Mouse (Mus musculus) bone marrow macrophage, adult 2 months (primary cell): ENCODE measurements at regions not wholly inside any gene's neighbourhood (a gene's known extent, or its start where the extent isn't known, plus 50 kb on each side); places are given as distances from the start of the nearest gene placed in this dataset.

Experiments used
- CTCF ChIP-seq: IDR thresholded peaks from 2 replicates; pipeline ENCODE4 v1.5.1; 2012; ENCODE audit warnings: low read depth, mild to moderate bottlenecking, low read length, moderate library complexity
- POLR2A ChIP-seq: IDR thresholded peaks from 2 replicates; pipeline ENCODE4 v1.6.1; 2012; ENCODE audit warnings: mild to moderate bottlenecking, low read depth, low read length, borderline replicate concordance

DNA sequence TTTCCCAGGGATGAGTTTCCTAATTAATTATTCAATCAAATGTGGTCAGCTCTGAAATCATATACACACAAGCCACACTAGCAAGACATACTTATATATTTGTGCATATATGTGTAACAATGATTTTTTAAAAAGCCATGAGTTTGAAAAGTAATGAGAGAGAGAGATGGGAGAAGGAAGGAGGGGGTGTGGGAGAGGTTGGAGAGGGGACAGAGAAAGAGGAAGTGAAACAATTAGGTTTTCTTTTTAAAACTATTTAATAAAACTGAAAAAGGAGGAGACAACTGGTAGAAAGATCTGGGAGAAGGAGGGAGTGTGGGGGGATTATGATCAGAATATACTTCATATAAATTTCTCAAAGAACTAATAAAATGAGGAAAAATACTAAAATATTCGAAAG lies 155.7 kb upstream of the Fmo9 start:
- TF ChIP-seq CTCF (no peak), POLR2A (no peak)
